Mouse (Mus musculus) left cerebral cortex, adult 2 months (tissue): ENCODE measurements around the gene P4htm. TPM values are rescaled to one million over a fixed set of nuclear protein-coding genes. Genes with fewer than 3 reads are reported as not detected.

ENCODE experiments used
- DNase-seq, 2 experiments: peaks; one replicate each; pipeline ENCODE4 v3.0.0; 2021 to 2022; ENCODE audit warnings: low spot score in 2 of 2, mixed read lengths in 1 of 2; ENCODE audit errors: extremely low spot score in 1 of 2
- H3K27ac ChIP-seq: fragments of 200-600 bp; 2 replicates; pipeline ENCODE4 v1.8.1; 2022
- H3K4me3 ChIP-seq: fragments of 200-600 bp; 2 replicates; pipeline ENCODE4 v1.8.1; 2022
- CTCF ChIP-seq: fragments of 200-600 bp; IDR thresholded peaks from 2 replicates; pipeline ENCODE4 v1.8.1; 2022; ENCODE audit warnings: antibody characterized with exemption, mild to moderate bottlenecking, moderate library complexity
- intact Hi-C: fragments of 180-260 bp; cut with DNase I; formaldehyde crosslinking; loops from one replicate; pipeline ENCODE4 v1.15.1; 2025
- microRNA-seq, 2 experiments: library from miRNA; unstranded; fragments of <30 nt; microRNA quantifications; one replicate each; pipeline ENCODE4 v1.2.0; 2021
- total RNA-seq, 2 experiments: library from RNA; stranded (reverse); gene quantifications; 2 replicates each; pipeline ENCODE4 v1.2.3; 2021

The P4htm gene
- total RNA-seq, 2 experiments from 2014 or later: 83.8 to 93.6 TPM

DNA sequence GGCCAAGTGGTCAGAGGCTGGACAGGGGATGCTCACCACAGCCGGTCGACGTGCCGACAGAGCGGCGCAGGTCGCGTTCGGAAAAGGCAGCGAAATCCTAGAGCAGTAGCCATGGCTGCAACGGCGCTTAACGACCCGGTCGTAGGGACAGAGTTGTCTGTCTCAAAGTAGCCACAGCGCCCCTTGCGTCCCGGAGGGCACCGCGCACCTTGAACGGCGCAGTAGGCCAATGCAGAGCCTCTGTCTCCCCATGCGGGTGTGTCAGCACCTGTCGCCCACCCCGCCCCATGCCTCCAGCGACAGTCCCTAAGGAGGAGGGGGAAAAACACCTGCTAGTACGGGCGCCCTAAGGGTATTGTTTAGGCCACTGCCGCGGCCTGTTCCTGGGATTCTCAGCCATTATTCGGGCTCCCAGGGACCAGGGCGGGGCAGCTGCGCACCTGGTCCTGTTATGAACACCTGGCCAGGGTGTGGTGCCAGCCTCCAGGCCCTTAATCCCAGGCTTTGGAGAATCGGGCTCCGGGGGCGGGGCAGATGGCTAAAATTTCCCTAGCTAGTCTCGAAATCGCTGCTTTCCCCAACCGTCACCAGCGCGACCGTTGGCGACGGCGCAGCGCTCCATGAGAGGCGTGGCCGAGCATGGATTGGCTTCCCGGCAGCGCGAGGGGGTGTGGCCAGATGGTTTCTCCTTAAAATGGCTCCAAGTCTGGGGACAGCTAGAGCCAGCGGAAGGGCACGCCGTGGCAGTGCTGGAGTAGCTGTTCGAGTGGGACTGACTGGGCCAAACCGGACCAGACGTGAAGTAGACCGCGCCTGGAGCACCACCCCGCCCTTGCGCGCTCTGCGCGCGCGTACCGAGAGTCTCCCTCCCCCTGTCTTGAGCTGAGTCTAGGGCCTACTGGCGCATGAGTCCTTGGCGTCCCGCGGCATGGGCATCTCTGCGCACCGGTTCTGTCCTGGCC, 30.4 kb downstream of the P4htm start, which contains the start of gene Ndufaf3:
Gene Ndufaf3 (minus strand): TSS at position 620 of the 962 bp plus-strand sequence.
- Histone ChIP-seq H3K27ac (peak within 1 kb of the TSS; percentile 98), H3K4me3 (peak within 1 kb of the TSS; percentile 80)
- TF ChIP-seq CTCF: peak; percentile 98
- intact Hi-C loops: loop anchor here (5.0 kb wide), 1 partner anchor 80 kb away; the partner anchor contains the start of gene Arih2
- peak; percentile 94 to 96 for DNase-seq

DNA sequence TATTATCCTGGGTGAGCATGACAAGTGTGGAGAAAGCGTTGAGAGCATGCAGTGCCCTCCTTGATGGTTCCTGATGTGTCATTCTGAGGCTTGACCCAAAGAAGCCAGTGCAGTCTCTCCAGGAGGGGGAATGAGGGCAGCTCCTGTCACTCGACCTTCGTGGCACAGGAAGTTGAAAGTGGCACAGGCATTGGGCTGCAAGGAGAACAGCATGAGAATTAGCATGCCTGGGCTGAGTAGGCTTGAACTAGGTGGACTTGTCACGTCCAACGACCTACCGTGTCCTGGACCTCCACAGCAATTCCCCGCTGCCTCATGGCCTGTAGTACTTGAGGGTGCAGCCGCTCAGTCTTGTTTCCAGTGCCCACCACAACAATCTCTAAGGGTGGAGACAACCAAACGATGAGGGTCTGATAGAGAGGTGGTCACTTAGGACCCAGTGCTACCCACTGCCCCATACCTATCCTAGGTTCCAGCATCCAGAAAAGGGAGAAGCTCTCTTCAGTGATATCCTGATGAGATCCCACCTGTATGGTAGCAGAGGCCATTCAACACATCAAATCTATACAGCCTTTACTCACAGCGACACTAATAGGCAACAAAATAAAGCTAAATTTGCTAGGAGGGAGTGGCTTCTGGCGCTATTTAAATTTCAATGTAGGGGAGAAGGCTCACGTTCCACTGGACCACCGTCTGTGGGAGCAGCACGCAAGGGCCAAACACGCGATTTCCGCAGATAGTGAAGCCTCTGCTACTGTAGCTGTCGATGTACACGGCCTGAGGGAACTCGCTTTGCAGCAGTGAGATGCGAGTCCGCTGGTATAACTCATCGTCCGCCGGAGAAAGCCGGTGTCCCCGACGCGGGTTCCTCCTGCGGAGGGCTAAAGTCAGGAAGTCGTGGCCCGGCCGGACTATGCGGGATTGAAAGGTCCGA, 31.3 kb downstream of the P4htm start:
- intact Hi-C loops: loop anchor here (5.0 kb wide), 1 partner anchor 81 kb away; the partner anchor contains the start of gene Arih2
- H3K27ac ChIP-seq: peak overlapping the region; percentile 98
- peak overlapping the region; percentile 80 for H3K4me3 ChIP-seq
- DNase-seq: peak in 1 of 2 experiments; percentile 13
- no peak for TF ChIP-seq CTCF

DNA sequence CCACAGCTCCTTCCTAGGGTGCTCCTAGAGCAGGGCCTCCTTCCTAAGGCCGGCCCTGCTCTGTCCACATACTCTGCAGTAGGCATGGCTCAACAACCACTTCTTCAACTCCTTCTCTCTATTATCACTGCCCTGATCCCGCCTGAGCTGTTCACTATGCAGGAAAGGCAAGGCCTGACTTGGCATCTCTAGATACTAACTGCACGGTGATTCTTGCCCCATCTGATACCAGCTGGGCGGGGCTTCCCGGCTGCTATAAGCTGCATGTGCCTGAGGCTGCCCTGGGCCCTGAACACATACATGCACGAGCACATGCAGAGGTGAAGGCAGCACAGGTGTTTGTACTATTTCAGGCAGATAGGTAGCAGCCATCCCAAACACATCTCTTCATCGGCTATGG, 33.3 kb downstream of the P4htm start:
- no peak for DNase-seq
- Histone ChIP-seq H3K4me3 (no peak overlapping the region), H3K27ac (no peak overlapping the region)
- intact Hi-C loops: no loop called here
- TF ChIP-seq CTCF: no peak

DNA sequence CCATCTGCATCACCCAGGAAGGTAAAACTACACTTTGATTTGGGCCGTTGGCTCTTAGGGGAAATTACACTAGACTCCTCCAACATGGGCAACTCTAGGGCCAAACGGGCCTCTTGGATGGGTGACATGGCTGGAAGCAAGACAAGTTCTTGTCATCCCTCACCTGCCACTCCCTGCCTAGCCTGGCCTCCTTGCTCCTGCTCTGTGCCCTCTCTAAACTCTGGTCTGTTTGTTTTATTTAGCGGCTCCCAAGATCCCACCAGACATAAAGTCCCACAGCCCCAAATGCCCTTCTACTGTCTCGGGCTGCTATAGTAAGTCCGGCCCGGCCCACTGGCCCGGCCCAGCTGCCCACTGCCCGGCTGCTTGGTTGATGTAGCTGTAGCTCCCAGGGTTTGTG, 33.8 kb downstream of the P4htm start:
- no peak for DNase-seq
- H3K27ac ChIP-seq: no peak overlapping the region
- no peak overlapping the region for H3K4me3 ChIP-seq
- no peak for TF ChIP-seq CTCF
- intact Hi-C loops: no loop called here

DNA sequence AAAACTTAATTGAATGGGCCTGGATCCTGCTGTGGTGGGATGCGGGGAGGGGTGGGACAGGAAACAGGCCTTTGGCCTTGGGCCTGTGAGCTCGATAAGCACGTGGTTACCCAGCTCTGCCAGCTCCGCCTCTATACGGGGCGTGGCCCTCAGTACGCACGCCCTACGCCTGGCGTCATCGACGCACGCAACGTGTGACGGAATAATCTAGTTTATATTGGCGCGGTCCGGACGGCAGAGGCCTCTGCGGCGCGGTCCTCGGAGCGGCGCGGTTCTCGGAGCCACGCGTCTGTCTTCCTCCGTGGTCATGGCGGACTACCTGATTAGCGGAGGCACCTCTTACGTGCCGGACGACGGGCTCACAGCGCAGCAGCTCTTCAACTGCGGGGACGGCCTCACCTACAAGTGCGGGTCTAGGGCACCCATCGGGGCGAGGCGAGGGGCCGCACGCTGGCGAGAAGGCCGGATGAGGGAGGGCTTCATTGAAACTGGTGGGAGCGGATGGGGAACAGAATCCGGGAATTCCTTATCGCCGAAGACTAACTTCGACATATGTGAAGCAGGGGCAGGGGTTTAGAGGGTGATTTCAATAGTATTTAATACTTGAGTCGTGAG, 37.1 kb downstream of the P4htm start, which contains the start of gene Impdh2:
Gene Impdh2 (plus strand): TSS at position 60 of the 615 bp plus-strand sequence.
- intact Hi-C loops: no loop called here
- no peak for TF ChIP-seq CTCF
- peak; percentile 91 to 93 for DNase-seq
- peak within 1 kb of the TSS; percentile 81 for H3K4me3 ChIP-seq
- H3K27ac ChIP-seq: peak within 1 kb of the TSS; percentile 75

DNA sequence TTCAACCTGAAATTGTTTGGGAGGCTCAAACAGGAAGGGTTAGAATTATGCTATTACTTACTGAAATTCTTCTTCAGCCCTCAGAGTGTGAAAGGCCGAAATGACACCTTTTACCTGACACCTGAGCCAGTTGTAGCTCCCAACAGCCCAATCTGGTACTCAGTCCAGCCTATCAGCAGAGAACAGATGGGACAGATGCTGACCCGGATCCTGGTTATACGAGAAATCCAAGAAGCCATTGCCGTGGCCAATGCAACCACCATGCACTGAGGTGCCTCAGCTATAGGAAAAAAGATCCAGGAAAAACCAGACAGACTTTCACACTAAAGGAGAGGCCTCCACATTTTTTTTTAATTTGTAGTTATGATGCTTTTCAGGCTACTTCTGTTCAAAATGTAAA, 38.3 kb downstream of the P4htm start:
- no peak overlapping the region for H3K4me3 ChIP-seq
- intact Hi-C loops: no loop called here
- no peak for TF ChIP-seq CTCF
- no peak overlapping the region for H3K27ac ChIP-seq
- no peak for DNase-seq

DNA sequence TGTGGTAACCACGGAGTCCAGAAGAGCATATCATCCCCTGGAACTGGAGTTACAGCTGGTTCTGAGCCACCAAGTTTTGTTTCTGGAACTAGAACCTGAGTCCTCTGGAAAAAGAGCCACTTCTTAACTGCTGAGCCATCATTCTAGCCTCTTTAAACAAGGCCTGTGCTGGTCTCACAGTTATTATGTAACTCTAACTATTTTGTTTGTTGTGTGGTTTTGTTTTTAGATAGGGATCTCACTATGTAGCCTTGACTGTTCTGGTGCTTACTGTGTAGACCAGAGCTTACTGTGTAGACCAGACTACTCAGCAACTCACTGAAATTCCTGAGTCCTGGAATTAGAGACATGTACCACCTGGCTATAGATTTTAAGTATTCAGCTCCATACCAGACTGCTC, 50.6 kb downstream of the P4htm start:
- Histone ChIP-seq H3K27ac (no peak overlapping the region), H3K4me3 (no peak overlapping the region)
- no peak for DNase-seq
- TF ChIP-seq CTCF: no peak
- intact Hi-C loops: loop anchor here (10.0 kb wide), 1 partner anchor 182 kb away; no protein-coding TSS in a partner anchor

DNA sequence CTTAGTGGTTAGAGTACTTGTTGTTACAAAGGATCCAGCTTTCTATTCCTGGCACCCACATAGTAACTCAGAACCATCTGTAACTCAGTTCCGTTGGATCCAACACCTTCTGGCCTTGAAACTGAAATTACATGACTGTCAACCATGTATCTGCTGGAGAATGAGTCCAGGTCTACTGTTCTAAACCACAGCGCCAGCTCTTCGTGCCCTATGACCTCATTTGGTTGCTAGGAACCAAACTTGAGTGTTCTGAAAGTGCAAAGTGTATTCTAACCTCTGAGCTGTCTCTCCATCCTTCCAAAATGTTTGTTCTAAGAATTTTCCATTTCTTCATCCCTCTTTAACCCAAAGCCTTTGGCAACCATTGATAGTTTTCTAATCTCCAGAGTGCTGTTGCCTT, 51.5 kb downstream of the P4htm start:
- TF ChIP-seq CTCF: no peak

DNA sequence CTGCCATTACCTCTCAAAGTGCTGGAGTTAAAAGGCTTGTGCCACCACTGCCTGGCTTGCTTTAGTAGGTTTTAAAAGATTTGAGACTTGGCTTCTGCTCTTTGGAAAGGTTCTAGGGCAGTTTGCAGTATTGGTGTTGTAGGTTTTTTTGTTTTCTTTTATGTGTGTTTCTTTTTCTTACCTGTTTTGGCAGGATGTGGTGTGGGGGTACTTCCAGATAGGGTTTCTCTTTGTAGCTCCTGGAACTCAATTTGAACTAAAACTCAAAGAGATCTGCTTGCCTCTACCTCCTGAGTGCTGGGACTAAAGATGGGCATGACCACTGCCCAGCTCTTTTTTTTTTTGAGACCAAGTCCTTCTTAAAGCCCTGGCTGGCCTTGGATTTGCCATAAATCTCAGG, 56.6 kb downstream of the P4htm start:
- DNase-seq: no peak
- no peak for TF ChIP-seq CTCF
- Histone ChIP-seq H3K27ac (no peak overlapping the region), H3K4me3 (no peak overlapping the region)
- intact Hi-C loops: loop anchor here (10.0 kb wide), 1 partner anchor 176 kb away; no protein-coding TSS in a partner anchor

More for the DNA sequence above, 51.5 kb downstream of the P4htm start:
- DNase-seq: no peak
- Histone ChIP-seq H3K27ac (no peak overlapping the region), H3K4me3 (no peak overlapping the region)
- intact Hi-C loops: loop anchor here (10.0 kb wide), 1 partner anchor 181 kb away; no protein-coding TSS in a partner anchor

DNA sequence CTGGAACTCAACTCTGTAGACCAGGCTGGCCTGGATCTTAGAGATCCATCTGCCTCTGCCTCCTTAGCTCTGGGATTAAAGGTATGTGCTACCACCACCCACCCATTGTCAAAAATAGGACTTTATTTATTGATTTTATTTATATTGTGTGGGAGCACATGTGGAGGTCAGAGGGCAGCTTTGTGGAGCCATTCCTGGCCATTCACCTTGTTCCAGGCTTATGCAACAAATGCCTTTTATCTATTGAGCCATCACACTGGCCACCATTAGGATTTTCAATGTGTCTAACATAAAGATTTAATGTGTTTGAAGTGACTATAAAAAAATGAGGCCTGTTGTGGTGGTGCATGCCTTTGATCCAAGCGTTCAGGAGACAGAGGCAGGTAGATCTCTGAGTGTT, 66.0 kb downstream of the P4htm start:
- DNase-seq: no peak
- intact Hi-C loops: no loop called here
- TF ChIP-seq CTCF: no peak
- no peak overlapping the region for H3K27ac ChIP-seq
- no peak overlapping the region for H3K4me3 ChIP-seq

DNA sequence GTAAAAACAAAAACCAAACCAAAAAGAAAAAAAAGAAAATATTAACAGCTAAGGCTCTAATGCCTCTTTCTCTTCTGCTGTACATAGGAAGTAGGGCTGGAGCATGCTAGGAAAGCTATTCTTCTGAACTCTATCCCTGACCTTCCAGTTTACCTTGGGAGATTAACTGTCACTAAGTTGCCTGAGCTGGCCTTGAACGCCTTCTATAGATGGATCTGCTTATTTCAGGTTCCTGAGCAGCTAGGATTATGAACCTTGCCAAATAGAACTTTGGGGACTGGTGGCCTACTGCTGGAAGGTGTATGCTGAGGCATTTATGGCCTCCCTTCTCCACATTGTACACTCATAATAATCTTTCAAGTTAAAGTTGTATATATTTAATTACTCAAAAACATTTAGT, 66.5 kb downstream of the P4htm start:
- no peak for DNase-seq
- intact Hi-C loops: no loop called here
- no peak overlapping the region for H3K27ac ChIP-seq
- TF ChIP-seq CTCF: no peak
- no peak overlapping the region for H3K4me3 ChIP-seq

Small RNAs within 50 kb of the gene (microRNA-seq; reads per million reads assigned to microRNA genes)
- gene Gm24083 (0 to 1.2 reads per million in 2 experiments), gene Mir191 (0 reads per million in 2 experiments), gene Mir425 (693 to 723 reads per million in 2 experiments)

Other genes starting within 250 kb of the P4htm start
- gene Usp4, start 249.8 kb downstream of the P4htm start, total RNA-seq: 100 to 1,000 TPM; 122 to 124 TPM
- 1 to 10 TPM; 2.0 to 3.3 TPM for gene 1700102P08Rik, start 204.9 kb downstream of the P4htm start, total RNA-seq
- under 1 TPM; 0.26 to 0.29 TPM for gene Ccdc36, start 169.2 kb downstream of the P4htm start, total RNA-seq
- not detected for gene BC048562, start 161.2 kb downstream of the P4htm start, total RNA-seq
- 10 to 100 TPM; 31.3 to 44.6 TPM for gene Ccdc71, start 137.1 kb downstream of the P4htm start, total RNA-seq
- 10 to 100 TPM; 30.7 to 32.8 TPM for gene Klhdc8b, start 136.1 kb downstream of the P4htm start, total RNA-seq
- 10 to 100 TPM; 28.2 to 29.4 TPM for gene Lamb2, start 117.9 kb downstream of the P4htm start, total RNA-seq
- 100 to 1,000 TPM; 153 to 167 TPM for gene Usp19, start 107.1 kb downstream of the P4htm start, total RNA-seq
- 10 to 100 TPM; 75.3 to 78.0 TPM for gene Qars, start 90.0 kb downstream of the P4htm start, total RNA-seq
- gene Qrich1, start 80.9 kb downstream of the P4htm start, total RNA-seq: 100 to 1,000 TPM; 140 to 155 TPM
- gene Impdh2, start 37.4 kb downstream of the P4htm start, total RNA-seq: 10 to 100 TPM; 53.5 to 54.1 TPM
- gene Ndufaf3, start 30.2 kb downstream of the P4htm start, total RNA-seq: 10 to 100 TPM; 59.6 to 64.8 TPM
- 10 to 100 TPM; 93.1 to 94.2 TPM for gene Dalrd3, start 27.8 kb downstream of the P4htm start, total RNA-seq
- gene Wdr6, start 18.9 kb downstream of the P4htm start, total RNA-seq: 100 to 1,000 TPM; 107 to 109 TPM
- gene Arih2, start 51.7 kb upstream of the P4htm start, total RNA-seq: 10 to 100 TPM; 51.7 to 53.8 TPM
- 10 to 100 TPM; 11.5 to 12.3 TPM for gene Slc25a20, start 64.4 kb upstream of the P4htm start, total RNA-seq
- 10 to 100 TPM; 47.0 to 48.3 TPM for gene Prkar2a, start 91.6 kb upstream of the P4htm start, total RNA-seq
- 100 to 1,000 TPM; 143 to 164 TPM for gene Ip6k2, start 186.1 kb upstream of the P4htm start, total RNA-seq
- gene Nckipsd, start 210.7 kb upstream of the P4htm start, total RNA-seq: 10 to 100 TPM; 64.7 to 68.0 TPM
- 10 to 100 TPM; 65.1 to 75.0 TPM for gene Celsr3, start 228.7 kb upstream of the P4htm start, total RNA-seq